Mouse (Mus musculus): ENCODE results near the gene Cyp8b1.

The Cyp8b1 gene

GRCm38 (mm10) chr9:121914226-121914757 lies 1.8 kb downstream of the Cyp8b1 start:
- DNase-seq = no peak

GRCm38 (mm10) chr9:121912786-121913185 lies 3.3 kb downstream of the Cyp8b1 start:
- DNase-seq = no peak

- DNase-seq = no peak
These were observed 4.9 kb downstream of the Cyp8b1 start for GRCm38 (mm10) chr9:121911196-121911595.

- no peak for DNase-seq
These were observed 6.5 kb downstream of the Cyp8b1 start for GRCm38 (mm10) chr9:121909635-121910034.

GRCm38 (mm10) chr9:121908321-121908720 lies 7.8 kb downstream of the Cyp8b1 start:
- DNase-seq = no peak

- no peak for DNase-seq
These were observed 8.6 kb downstream of the Cyp8b1 start for GRCm38 (mm10) chr9:121907356-121908070.

GRCm38 (mm10) chr9:121906456-121906855 lies 9.6 kb downstream of the Cyp8b1 start:
- no peak for DNase-seq

GRCm38 (mm10) chr9:121905556-121906185 lies 10.4 kb downstream of the Cyp8b1 start:
- no peak for DNase-seq

- no peak for DNase-seq
These were observed 11.2 kb downstream of the Cyp8b1 start for GRCm38 (mm10) chr9:121904946-121905345.

- no peak for DNase-seq
These were observed 11.8 kb downstream of the Cyp8b1 start for GRCm38 (mm10) chr9:121904319-121904718.

- no peak for DNase-seq
These were observed 12.4 kb downstream of the Cyp8b1 start for GRCm38 (mm10) chr9:121903476-121904305.

- DNase-seq = no peak
These were observed 14.1 kb downstream of the Cyp8b1 start for GRCm38 (mm10) chr9:121901710-121902700.

- DNase-seq = no peak
These were observed 15.7 kb downstream of the Cyp8b1 start for GRCm38 (mm10) chr9:121900282-121900855.

- DNase-seq = no peak
These were observed 16.8 kb downstream of the Cyp8b1 start for GRCm38 (mm10) chr9:121899306-121899705.

- peak; percentile 63 for DNase-seq
These were observed 17.9 kb downstream of the Cyp8b1 start, which contains the start of gene Ackr2 for GRCm38 (mm10) chr9:121898245-121898644. Gene Ackr2 (plus strand): TSS chr9:121898355.

- DNase-seq = no peak
These were observed 19.3 kb downstream of the Cyp8b1 start for GRCm38 (mm10) chr9:121896820-121897219.

GRCm38 (mm10) chr9:121895392-121895993 lies 20.6 kb downstream of the Cyp8b1 start:
- DNase-seq = peak; percentile 80

GRCm38 (mm10) chr9:121894447-121894846 lies 21.7 kb downstream of the Cyp8b1 start:
- peak; percentile 72 for DNase-seq

GRCm38 (mm10) chr9:121892057-121892687 lies 23.9 kb downstream of the Cyp8b1 start:
- no peak for DNase-seq

GRCm38 (mm10) chr9:121891301-121891700 lies 24.8 kb downstream of the Cyp8b1 start:
- no peak for DNase-seq

Data from lung, postnatal 10 days (tissue).